18 mouse cellular contexts compared by ENCODE assay signal in the genomic region with DNA sequence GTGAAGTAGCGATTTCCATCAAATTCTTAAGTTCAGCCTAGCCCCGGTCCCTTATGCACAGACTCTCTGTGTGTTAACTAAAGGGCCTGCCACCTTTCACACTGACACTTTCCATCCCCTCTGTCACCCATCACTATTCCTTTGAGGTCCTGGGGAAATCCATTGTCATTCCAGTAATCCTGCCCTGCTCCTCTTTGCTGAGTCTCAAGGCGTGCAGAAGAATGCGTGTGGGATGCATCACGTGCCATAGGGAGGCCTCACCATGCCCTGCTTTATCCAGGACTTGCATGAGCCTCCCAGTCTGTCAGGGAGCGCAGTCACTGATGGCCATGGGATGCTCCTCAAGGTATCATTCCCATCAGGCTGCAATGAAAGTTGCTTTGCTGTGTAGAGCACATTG.
DNase-seq lines count a peak whose midpoint lies in the region; ATAC-seq lines count a peak whose summit lies in the region.
"Had no signal": no experiment of that assay in that cellular context is flagged by ENCODE, and none has a peak within 500 bp of the region (broad histone marks: within the 10 kb centered on the region; RNA-seq: fewer than 3 reads in every experiment).

No protein-coding gene starts in this region.

- peaks cover 4% of the 10 kb centered on the region for H3K36me3 ChIP-seq in hindbrain, embryonic 10.5 days
- H3K36me3 ChIP-seq in hindbrain, embryonic 16.5 days (ENCODE audit: control insufficient read depth, insufficient read depth, low read length), result no peaks in the 10 kb centered on the region
- H3K36me3 ChIP-seq: limb, embryonic 12.5 days; neural tube, embryonic 15.5 days; stomach, embryonic 15.5 days had no signal

- DNase-seq in embryo, embryonic 11 days, result peak; percentile 34
- no peak for DNase-seq in embryo, embryonic 9.5 days (ENCODE audit: extremely low spot score)
- no peak for DNase-seq in hindbrain, embryonic 10.5 days (ENCODE audit: low spot score)
- DNase-seq in retina, postnatal 1 day, result peak; percentile 45
- no peak for DNase-seq in retina, embryonic 14.5 days (ENCODE audit: low spot score)
- DNase-seq in natural killer cell, adult 2 months (ENCODE audit: low spot score in 2 of 2), result no peak
- no peak for DNase-seq in ovary, adult 18-20 months (ENCODE audit: low spot score)
- DNase-seq: lung, postnatal 14 days; right cerebral cortex, adult 18-20 months; spleen, adult 18-20 months had no signal

- no peaks in the 10 kb centered on the region for H3K9me3 ChIP-seq in hindbrain, embryonic 10.5 days
- no peaks in the 10 kb centered on the region for H3K9me3 ChIP-seq in hindbrain, embryonic 16.5 days (ENCODE audit: control insufficient read depth, low read length)
- H3K9me3 ChIP-seq: limb, embryonic 12.5 days; neural tube, embryonic 15.5 days; stomach, embryonic 15.5 days had no signal

- WGBS in hindbrain, embryonic 10.5 days, result 44% methylated on average over 6 of the region's 6 CpGs
- whole genome bisulfite sequencing in hindbrain, embryonic 16.5 days, result 53% methylated on average over 6 of the region's 6 CpGs

- no peak overlapping the region for H3K4me3 ChIP-seq in hindbrain, embryonic 10.5 days
- H3K4me3 ChIP-seq in hindbrain, embryonic 16.5 days (ENCODE audit: low read length), result no peak overlapping the region
- H3K4me3 ChIP-seq: layer of hippocampus, adult 2 months; limb, embryonic 12.5 days; neural tube, embryonic 15.5 days; stomach, embryonic 15.5 days had no signal

- peak overlapping the region; percentile 83 for H3K27ac ChIP-seq in hindbrain, embryonic 10.5 days
- H3K27ac ChIP-seq in hindbrain, embryonic 16.5 days (ENCODE audit: low read depth, low read length), result no peak overlapping the region
- H3K27ac ChIP-seq: limb, embryonic 12.5 days; liver, embryonic 14.5 days; neural tube, embryonic 15.5 days; stomach, embryonic 15.5 days had no signal

- no peaks in the 10 kb centered on the region for H3K27me3 ChIP-seq in hindbrain, embryonic 10.5 days (ENCODE audit: insufficient read depth, poor library complexity, severe bottlenecking)
- no peaks in the 10 kb centered on the region for H3K27me3 ChIP-seq in hindbrain, embryonic 16.5 days (replicated peaks; ENCODE audit: control insufficient read depth, insufficient read depth, low read length)
- H3K27me3 ChIP-seq: CH12.LX; limb, embryonic 12.5 days; neural tube, embryonic 15.5 days; stomach, embryonic 15.5 days had no signal

- peaks cover 94% of the 10 kb centered on the region for H3K4me1 ChIP-seq in hindbrain, embryonic 10.5 days (replicated peaks)
- peaks cover 31% of the 10 kb centered on the region for H3K4me1 ChIP-seq in hindbrain, embryonic 16.5 days (ENCODE audit: control insufficient read depth, insufficient read depth, low read depth, low read length)

- H3K9ac ChIP-seq in hindbrain, embryonic 16.5 days (ENCODE audit: low read depth, low read length), result no peak overlapping the region
- H3K9ac ChIP-seq: limb, embryonic 12.5 days; liver, embryonic 14.5 days; neural tube, embryonic 15.5 days; stomach, embryonic 15.5 days had no signal

- no peak for ATAC-seq in hindbrain, embryonic 16.5 days
- ATAC-seq: inflammation-experienced regulatory T-cells, adult 6 months had no signal

- no peak overlapping the region for H3K4me2 ChIP-seq in hindbrain, embryonic 16.5 days (ENCODE audit: low read length)
- H3K4me2 ChIP-seq: limb, embryonic 12.5 days; neural tube, embryonic 15.5 days; stomach, embryonic 15.5 days had no signal

Comparison
In these comparisons a context has a peak if more than half of its experiments do, and no peak if none do; other contexts are left out.
1. DNase-seq: peak in embryo, embryonic 11 days (single experiment) and retina, postnatal 1 day (single experiment); none in embryo, embryonic 9.5 days (single experiment), hindbrain, embryonic 10.5 days (single experiment), retina, embryonic 14.5 days (single experiment), natural killer cell, adult 2 months (0 of 2) and ovary, adult 18-20 months (single experiment).